Mouse (Mus musculus): ENCODE measurements around the gene Lrrc58. TPM values are rescaled to one million over a fixed set of nuclear protein-coding genes. Genes with fewer than 3 reads are reported as not detected.

Lrrc58 gene
- polyA plus RNA-seq, 1 experiment from 2014 or later: 41.7 TPM

- Histone ChIP-seq H3K4me1 (ENCODE audit: control insufficient read depth, insufficient read depth, low read length) (no peaks in the 10 kb centered on the region), H3K36me3 (ENCODE audit: control insufficient read depth, insufficient read depth, low read length) (no peaks in the 10 kb centered on the region), H3K27ac (ENCODE audit: low read length) (no peak overlapping the region), H3K27me3 (ENCODE audit: control insufficient read depth, insufficient read depth, low read depth, low read length) (no peaks in the 10 kb centered on the region), H3K9ac (ENCODE audit: low read depth, low read length) (no peak overlapping the region), H3K9me3 (replicated peaks; ENCODE audit: control insufficient read depth, low read length, poor library complexity, severe bottlenecking) (no peaks in the 10 kb centered on the region), H3K4me3 (ENCODE audit: low read depth, low read length) (no peak overlapping the region), H3K4me2 (ENCODE audit: low read length) (no peak overlapping the region)
- no peak for ATAC-seq
- 85% methylated on average over 7 of the region's 7 CpGs for WGBS
Observed at GRCm38 (mm10) chr16:37845202-37845925, 22.8 kb upstream of the Lrrc58 start.

- no peak overlapping the region for H3K27ac ChIP-seq (ENCODE audit: low read length)
- no peak for ATAC-seq
- no peak overlapping the region for H3K4me2 ChIP-seq (ENCODE audit: low read length)
- no peaks in the 10 kb centered on the region for H3K36me3 ChIP-seq (ENCODE audit: control insufficient read depth, insufficient read depth, low read length)
- no peaks in the 10 kb centered on the region for H3K9me3 ChIP-seq (replicated peaks; ENCODE audit: control insufficient read depth, low read length, poor library complexity, severe bottlenecking)
- H3K4me3 ChIP-seq (ENCODE audit: low read depth, low read length): no peak overlapping the region
- H3K4me1 ChIP-seq (ENCODE audit: control insufficient read depth, insufficient read depth, low read length): no peaks in the 10 kb centered on the region
- H3K9ac ChIP-seq (ENCODE audit: low read depth, low read length): no peak overlapping the region
- WGBS: 92% methylated on average over 3 of the region's 3 CpGs
- no peaks in the 10 kb centered on the region for H3K27me3 ChIP-seq (ENCODE audit: control insufficient read depth, insufficient read depth, low read depth, low read length)
Observed at GRCm38 (mm10) chr16:37847081-37847480, 21.1 kb upstream of the Lrrc58 start.

- no peak overlapping the region for H3K4me3 ChIP-seq (ENCODE audit: low read depth, low read length)
- H3K27ac ChIP-seq (ENCODE audit: low read length): no peak overlapping the region
Observed at GRCm38 (mm10) chr16:37851366-37851765, 16.8 kb upstream of the Lrrc58 start.

GRCm38 (mm10) chr16:37853279-37853678 lies 14.9 kb upstream of the Lrrc58 start:
- Histone ChIP-seq H3K36me3 (ENCODE audit: control insufficient read depth, insufficient read depth, low read length) (no peaks in the 10 kb centered on the region), H3K9ac (ENCODE audit: low read depth, low read length) (no peak overlapping the region), H3K4me3 (ENCODE audit: low read depth, low read length) (no peak overlapping the region), H3K27ac (ENCODE audit: low read length) (no peak overlapping the region), H3K4me2 (ENCODE audit: low read length) (no peak overlapping the region), H3K27me3 (ENCODE audit: control insufficient read depth, insufficient read depth, low read depth, low read length) (no peaks in the 10 kb centered on the region), H3K9me3 (replicated peaks; ENCODE audit: control insufficient read depth, low read length, poor library complexity, severe bottlenecking) (no peaks in the 10 kb centered on the region), H3K4me1 (ENCODE audit: control insufficient read depth, insufficient read depth, low read length) (no peaks in the 10 kb centered on the region)
- 69% methylated on average over 9 of the region's 9 CpGs for WGBS
- ATAC-seq: no peak

More at GRCm38 (mm10) chr16:37851366-37851765, 16.8 kb upstream of the Lrrc58 start:
- no peak overlapping the region for H3K9ac ChIP-seq (ENCODE audit: low read depth, low read length)
- H3K9me3 ChIP-seq (replicated peaks; ENCODE audit: control insufficient read depth, low read length, poor library complexity, severe bottlenecking): no peaks in the 10 kb centered on the region
- H3K4me1 ChIP-seq (ENCODE audit: control insufficient read depth, insufficient read depth, low read length): no peaks in the 10 kb centered on the region
- 66% methylated on average over 5 of the region's 5 CpGs for WGBS
- ATAC-seq: no peak
- no peaks in the 10 kb centered on the region for H3K36me3 ChIP-seq (ENCODE audit: control insufficient read depth, insufficient read depth, low read length)
- no peaks in the 10 kb centered on the region for H3K27me3 ChIP-seq (ENCODE audit: control insufficient read depth, insufficient read depth, low read depth, low read length)
- no peak overlapping the region for H3K4me2 ChIP-seq (ENCODE audit: low read length)

- WGBS: 77% methylated on average over 14 of the region's 14 CpGs
- no peak for ATAC-seq
- Histone ChIP-seq H3K9ac (ENCODE audit: low read depth, low read length) (no peak overlapping the region), H3K4me2 (ENCODE audit: low read length) (no peak overlapping the region), H3K36me3 (ENCODE audit: control insufficient read depth, insufficient read depth, low read length) (no peaks in the 10 kb centered on the region), H3K27me3 (ENCODE audit: control insufficient read depth, insufficient read depth, low read depth, low read length) (no peaks in the 10 kb centered on the region), H3K27ac (ENCODE audit: low read length) (no peak overlapping the region), H3K4me3 (ENCODE audit: low read depth, low read length) (no peak overlapping the region), H3K4me1 (ENCODE audit: control insufficient read depth, insufficient read depth, low read length) (no peaks in the 10 kb centered on the region), H3K9me3 (replicated peaks; ENCODE audit: control insufficient read depth, low read length, poor library complexity, severe bottlenecking) (no peaks in the 10 kb centered on the region)
Observed at GRCm38 (mm10) chr16:37854054-37854453, 14.1 kb upstream of the Lrrc58 start.

GRCm38 (mm10) chr16:37854593-37854992 lies 13.6 kb upstream of the Lrrc58 start:
- no peaks in the 10 kb centered on the region for H3K36me3 ChIP-seq (ENCODE audit: control insufficient read depth, insufficient read depth, low read length)
- no peak for ATAC-seq
- no peak overlapping the region for H3K27ac ChIP-seq (ENCODE audit: low read length)
- H3K9ac ChIP-seq (ENCODE audit: low read depth, low read length): no peak overlapping the region
- H3K4me3 ChIP-seq (ENCODE audit: low read depth, low read length): no peak overlapping the region
- H3K9me3 ChIP-seq (replicated peaks; ENCODE audit: control insufficient read depth, low read length, poor library complexity, severe bottlenecking): no peaks in the 10 kb centered on the region
- 84% methylated on average over 5 of the region's 5 CpGs for WGBS
- no peaks in the 10 kb centered on the region for H3K27me3 ChIP-seq (ENCODE audit: control insufficient read depth, insufficient read depth, low read depth, low read length)
- no peaks in the 10 kb centered on the region for H3K4me1 ChIP-seq (ENCODE audit: control insufficient read depth, insufficient read depth, low read length)
- no peak overlapping the region for H3K4me2 ChIP-seq (ENCODE audit: low read length)

DNA sequence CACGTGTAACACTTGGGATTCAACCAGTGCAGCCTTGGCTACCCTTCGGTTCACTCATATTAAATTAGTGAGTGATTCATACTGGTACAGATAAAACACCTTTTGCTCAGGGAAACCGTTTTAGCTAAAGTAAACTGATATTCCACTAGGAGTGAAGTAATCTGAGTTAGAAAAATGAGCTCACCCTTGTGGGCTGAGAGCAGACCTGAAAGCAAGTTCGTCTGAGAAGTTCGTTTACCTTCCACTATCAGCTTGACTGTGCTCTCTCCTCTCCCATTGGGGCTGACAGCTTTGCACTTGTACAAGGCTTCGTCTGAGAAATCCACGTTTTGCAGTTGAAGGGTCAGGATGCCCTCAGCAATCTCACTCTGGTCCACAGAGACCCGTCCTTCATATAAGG lies 12.6 kb upstream of the Lrrc58 start:
- 81% methylated on average over 8 of the region's 8 CpGs for WGBS
- Histone ChIP-seq H3K27me3 (ENCODE audit: control insufficient read depth, insufficient read depth, low read depth, low read length) (no peaks in the 10 kb centered on the region), H3K4me2 (ENCODE audit: low read length) (no peak overlapping the region), H3K27ac (ENCODE audit: low read length) (no peak overlapping the region), H3K4me3 (ENCODE audit: low read depth, low read length) (no peak overlapping the region), H3K36me3 (ENCODE audit: control insufficient read depth, insufficient read depth, low read length) (no peaks in the 10 kb centered on the region), H3K9me3 (replicated peaks; ENCODE audit: control insufficient read depth, low read length, poor library complexity, severe bottlenecking) (no peaks in the 10 kb centered on the region), H3K4me1 (ENCODE audit: control insufficient read depth, insufficient read depth, low read length) (no peaks in the 10 kb centered on the region), H3K9ac (ENCODE audit: low read depth, low read length) (no peak overlapping the region)
- no peak for ATAC-seq

GRCm38 (mm10) chr16:37856327-37856726 lies 11.9 kb upstream of the Lrrc58 start:
- no peak overlapping the region for H3K27ac ChIP-seq (ENCODE audit: low read length)
- 76% methylated on average over 3 of the region's 3 CpGs for WGBS
- H3K9ac ChIP-seq (ENCODE audit: low read depth, low read length): no peak overlapping the region
- H3K9me3 ChIP-seq (replicated peaks; ENCODE audit: control insufficient read depth, low read length, poor library complexity, severe bottlenecking): no peaks in the 10 kb centered on the region
- H3K4me2 ChIP-seq (ENCODE audit: low read length): no peak overlapping the region
- ATAC-seq: no peak
- H3K27me3 ChIP-seq (ENCODE audit: control insufficient read depth, insufficient read depth, low read depth, low read length): no peaks in the 10 kb centered on the region
- no peaks in the 10 kb centered on the region for H3K36me3 ChIP-seq (ENCODE audit: control insufficient read depth, insufficient read depth, low read length)
- H3K4me3 ChIP-seq (ENCODE audit: low read depth, low read length): no peak overlapping the region
- H3K4me1 ChIP-seq (ENCODE audit: control insufficient read depth, insufficient read depth, low read length): no peaks in the 10 kb centered on the region

DNA sequence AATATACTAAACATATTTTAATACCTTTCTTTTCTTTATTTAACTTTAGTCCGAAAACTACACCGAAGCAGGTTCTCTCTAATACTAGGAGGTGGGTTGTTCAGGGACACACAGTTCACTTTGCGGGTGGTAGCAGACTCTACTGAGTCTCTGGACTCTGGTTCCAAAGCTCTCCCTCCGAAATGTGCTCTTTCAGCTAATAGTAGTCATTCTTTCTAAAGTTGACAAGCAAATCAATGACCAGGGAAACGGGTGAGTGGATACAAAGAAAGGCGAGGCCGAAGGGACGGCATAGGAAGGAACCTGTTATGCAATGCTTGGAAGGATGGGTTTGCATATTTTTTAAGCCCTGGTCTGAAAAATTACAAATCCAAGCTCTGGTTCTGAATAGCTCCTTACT lies 10.7 kb upstream of the Lrrc58 start:
- Histone ChIP-seq H3K4me2 (ENCODE audit: low read length) (no peak overlapping the region), H3K27me3 (ENCODE audit: control insufficient read depth, insufficient read depth, low read depth, low read length) (no peaks in the 10 kb centered on the region), H3K9me3 (replicated peaks; ENCODE audit: control insufficient read depth, low read length, poor library complexity, severe bottlenecking) (no peaks in the 10 kb centered on the region), H3K27ac (ENCODE audit: low read length) (no peak overlapping the region), H3K4me3 (ENCODE audit: low read depth, low read length) (no peak overlapping the region), H3K4me1 (ENCODE audit: control insufficient read depth, insufficient read depth, low read length) (no peaks in the 10 kb centered on the region), H3K9ac (ENCODE audit: low read depth, low read length) (no peak overlapping the region), H3K36me3 (ENCODE audit: control insufficient read depth, insufficient read depth, low read length) (no peaks in the 10 kb centered on the region)
- ATAC-seq: no peak
- WGBS: 62% methylated on average over 8 of the region's 8 CpGs

Measured in midbrain, embryonic 16.5 days (tissue).